Mouse (Mus musculus) ovary, postnatal 36 days (tissue): ENCODE results near the gene Rnf216.

Experiments used
- DNase-seq: peaks from one replicate; pipeline ENCODE4 v3.0.0; 2022; ENCODE audit warnings: low spot score, mixed read lengths

Rnf216 gene

DNA sequence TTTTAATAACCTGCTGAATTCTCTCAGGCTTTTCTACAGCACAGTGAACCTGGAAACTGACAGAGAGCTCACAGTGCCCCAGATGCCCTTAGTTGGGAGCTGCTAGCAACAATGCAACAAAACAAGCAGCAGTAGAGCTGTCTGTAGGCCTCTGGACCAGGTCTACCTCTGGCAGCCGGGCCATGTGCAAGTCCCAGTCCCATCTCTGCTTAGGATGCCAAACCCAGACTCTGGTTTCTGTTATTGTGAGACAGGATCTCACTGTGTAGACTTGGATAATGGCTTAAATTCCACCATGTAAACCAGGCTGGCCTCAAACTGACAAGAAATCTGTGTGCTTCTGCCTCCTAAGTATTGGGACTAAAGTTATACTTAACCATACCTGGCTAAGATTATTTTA is 11.2 kb downstream of the Rnf216 start:
- DNase-seq = no peak

DNA sequence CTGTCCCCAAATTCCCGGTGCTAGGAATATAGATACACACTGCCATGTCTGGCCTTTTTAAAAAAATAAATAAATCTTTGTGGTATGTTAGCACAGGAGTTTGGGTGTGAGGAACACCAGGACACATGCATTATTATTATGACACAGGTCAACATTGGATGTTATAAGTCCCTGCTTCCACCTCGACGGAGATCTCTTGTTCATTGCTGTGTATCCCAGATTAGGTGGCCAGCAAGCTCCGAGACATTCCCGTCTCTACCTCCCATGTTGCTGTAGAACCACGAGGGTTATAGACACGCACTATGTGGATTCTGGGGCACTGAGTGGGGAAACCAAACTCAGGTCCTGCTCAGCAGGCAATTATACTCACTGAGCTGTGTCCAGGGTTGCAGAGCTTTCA is 17.5 kb downstream of the Rnf216 start:
- no peak for DNase-seq

DNA sequence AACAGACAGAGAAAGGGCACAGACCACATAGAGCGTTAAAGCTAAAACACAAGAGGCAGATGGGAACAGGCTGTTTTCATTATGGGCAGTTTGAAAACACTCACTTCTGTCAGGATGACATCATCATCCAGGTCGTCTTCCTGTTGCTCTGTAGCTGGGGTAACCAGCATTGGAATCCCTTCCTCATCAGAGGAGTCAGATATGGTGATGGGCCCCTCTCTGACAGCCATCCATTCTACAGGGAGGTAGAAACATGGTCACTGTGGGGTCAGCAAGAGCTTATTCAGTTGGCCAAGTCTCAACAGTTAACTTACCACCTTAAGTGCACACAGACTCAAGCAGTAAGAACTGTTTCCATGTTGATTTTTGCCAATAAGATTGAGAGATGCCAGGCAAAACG is 19.9 kb downstream of the Rnf216 start:
- DNase-seq = no peak

DNA sequence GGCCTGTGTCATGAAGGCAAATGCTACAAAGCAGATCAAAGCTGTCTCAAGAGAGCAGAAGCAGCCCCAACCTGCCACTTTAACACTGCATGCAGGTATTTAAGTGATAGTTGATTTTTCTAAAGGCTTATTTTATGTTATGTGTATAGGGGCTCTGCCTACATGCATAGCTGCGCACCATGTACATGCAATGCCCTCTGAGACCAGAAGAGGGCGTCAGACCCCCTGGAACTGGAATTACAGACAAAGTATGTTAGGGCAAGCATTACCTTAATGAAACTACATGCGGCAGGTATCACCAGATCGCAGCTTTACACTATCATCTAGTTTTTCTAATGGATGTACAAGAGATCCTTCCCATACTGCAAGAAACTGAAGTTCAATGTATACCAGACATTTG is 27.9 kb downstream of the Rnf216 start:
- DNase-seq = peak; percentile 25

DNA sequence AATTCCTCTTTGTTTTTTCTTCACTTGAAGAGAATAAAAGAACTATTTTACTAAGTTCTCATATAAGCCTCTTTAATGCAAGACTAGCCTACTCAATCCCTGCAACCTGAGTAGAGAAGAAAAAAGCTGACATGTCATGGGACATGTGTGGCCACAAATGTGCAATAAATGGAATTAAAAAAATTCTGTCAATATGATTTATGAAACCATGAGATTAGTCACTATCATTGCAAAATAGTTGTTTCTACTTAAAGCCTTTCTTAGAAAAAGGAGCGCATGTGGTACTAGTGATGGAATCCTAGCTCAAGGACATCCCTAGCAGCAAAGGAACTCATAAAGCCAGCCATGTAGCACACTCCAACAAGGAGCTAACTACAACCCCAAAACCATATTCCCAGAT is 33.0 kb downstream of the Rnf216 start:
- no peak for DNase-seq

DNA sequence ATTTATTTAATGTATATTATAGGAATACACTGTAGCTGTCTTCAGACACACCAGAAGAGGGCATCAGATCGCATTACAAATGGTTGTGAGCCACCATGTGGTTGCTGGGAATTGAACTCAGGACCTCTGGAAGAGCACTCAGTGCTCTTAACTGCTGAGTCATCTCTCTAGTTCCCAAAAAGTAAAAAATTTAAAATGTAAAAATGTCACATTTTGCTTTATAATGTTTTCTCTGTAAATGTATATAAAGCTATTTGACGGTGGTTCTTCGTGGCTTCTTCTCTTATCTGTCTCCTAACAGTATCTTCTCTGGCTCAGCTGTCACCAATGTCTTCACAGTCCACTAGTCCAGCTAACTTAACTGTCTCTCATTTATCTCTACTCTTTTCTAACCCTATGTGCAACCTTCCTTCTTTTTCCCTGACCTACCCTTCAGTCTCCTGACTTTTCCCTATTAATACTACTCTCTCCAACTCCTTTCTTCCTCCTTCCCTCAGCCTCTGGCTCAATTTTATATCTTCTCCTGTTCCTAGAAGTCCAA is 36.1 kb downstream of the Rnf216 start:
- DNase-seq = no peak

DNA sequence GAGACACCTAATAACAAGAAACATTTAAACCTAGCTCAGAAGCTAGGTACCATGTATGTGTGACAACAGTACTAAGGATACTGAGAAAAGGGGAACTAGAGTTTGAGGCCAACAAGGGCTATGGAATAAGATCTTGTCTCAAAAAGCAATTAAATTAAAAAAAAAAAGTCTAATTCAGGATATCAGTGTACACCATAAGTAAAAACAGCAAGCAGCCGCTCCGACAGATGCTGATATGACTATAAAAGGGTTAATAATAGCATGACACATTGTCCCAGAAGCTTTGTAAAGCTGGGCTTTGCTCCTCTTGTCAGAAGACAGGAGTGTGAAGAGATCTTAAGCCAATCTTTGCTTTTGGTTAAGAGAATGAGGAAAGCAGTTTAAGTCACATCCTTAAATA is 36.8 kb downstream of the Rnf216 start:
- DNase-seq = no peak

DNA sequence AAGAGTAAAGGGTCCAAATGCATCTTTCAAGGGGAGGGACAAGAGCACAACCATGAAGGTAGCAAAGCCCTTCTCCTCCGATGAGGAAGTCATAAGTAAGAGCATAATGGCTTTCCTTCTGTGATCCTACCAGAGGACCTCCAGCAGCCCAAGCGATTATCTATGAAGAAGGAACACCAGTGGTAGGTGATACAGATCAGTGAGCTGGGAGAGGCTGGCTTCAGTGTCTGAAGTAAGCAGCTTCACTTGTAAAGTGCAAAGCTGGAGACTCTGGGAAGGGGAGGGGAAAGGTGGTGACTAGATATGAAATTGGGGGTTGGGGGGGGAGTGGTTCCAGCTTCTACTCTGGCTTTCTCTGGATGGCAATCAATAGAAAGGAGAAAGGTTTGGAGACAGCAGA is 43.7 kb downstream of the Rnf216 start:
- no peak for DNase-seq

DNA sequence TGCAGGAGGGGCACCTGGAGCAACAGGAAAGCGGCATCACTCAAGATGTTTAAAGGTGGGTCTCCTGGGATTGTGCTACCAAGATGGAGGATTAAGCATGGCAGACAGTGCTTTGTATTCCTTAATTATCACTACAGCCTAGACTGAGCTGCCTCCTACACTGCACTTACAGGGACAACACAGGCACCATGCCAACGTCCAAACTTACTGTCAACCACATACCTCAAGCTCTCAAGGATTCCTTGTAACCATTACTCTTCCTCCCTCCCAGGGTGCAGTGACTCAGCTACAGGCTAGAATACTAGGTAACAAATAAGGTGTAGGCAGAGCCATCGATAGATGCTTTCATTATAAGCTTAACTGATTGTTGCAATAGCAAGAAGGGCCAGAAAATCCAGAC is 44.4 kb downstream of the Rnf216 start:
- no peak for DNase-seq

DNA sequence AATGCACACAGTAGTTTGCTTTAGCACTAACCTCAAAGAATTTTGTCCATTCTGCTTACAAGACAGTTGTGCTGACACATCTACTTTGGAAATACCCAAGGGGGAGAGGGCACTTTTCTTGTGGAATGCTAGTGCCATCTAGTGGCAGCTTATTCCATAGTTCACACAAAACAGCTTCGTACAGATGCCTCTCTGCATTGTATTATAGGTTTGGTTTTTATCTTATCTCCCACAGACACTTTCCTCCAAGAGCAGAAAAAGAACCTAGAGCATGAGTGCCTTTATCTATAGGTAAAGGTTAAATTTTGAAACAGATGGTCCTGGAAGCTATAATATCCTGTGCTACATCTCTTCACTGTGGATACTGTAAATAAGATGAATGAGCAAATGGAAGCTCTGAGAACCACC is 46.2 kb downstream of the Rnf216 start:
- no peak for DNase-seq

DNA sequence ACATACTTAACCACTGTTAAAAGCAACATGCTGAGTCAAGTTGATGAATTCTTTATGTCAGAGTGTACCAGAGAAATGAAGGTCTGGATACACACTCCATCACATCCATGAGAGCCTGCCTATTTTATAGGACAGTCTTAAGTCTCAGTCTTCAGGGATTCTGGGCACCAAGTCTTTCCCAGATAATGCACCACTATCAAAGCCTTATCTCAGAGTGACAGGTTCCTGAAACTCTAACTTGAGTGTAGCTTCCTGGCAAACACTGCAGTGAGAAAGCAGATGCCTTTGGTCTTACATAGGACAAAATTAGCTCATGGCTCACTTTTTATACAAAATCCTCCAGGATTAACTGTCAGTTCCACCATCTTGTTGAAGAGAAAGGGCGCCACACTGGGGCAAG is 46.7 kb downstream of the Rnf216 start:
- DNase-seq = no peak

DNA sequence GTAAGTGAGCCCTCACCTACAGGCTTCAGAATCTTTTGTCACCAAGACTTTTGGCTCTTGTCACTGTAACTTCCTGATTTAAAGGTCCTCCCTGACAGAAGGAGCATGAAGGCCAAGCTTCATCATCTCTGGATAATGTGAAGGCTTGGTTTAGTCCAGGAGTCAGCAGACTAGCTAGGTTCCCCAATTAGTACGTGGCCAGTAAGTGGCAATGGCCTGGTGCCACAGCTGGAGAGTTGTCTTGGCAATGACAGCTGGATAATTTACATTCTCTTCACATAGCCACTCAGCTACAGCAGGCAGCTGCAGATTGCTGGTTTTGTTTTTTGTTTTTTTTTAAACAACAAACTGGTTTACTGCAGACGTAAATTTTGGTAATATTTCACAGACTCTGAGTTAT is 47.6 kb downstream of the Rnf216 start:
- no peak for DNase-seq

DNA sequence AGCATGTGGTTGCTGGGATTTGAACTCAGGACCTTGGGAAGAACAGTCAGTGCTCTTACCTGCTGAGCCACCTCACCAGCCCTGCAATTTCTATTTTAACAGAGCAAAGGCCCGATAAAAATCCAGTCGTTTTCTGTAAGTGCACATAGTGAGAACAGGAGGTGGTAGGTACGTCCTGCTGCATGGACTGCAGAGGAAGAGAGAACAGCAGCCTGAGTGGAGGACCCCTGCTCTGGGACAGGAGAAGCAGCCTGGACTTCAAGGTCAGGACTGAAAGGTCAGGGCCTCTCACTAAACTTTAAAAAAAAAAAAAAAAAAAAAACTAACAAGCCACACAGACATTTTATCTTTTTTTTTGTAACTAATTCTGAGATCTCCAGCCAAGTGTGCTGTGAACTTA is 50.5 kb downstream of the Rnf216 start:
- DNase-seq = no peak

DNA sequence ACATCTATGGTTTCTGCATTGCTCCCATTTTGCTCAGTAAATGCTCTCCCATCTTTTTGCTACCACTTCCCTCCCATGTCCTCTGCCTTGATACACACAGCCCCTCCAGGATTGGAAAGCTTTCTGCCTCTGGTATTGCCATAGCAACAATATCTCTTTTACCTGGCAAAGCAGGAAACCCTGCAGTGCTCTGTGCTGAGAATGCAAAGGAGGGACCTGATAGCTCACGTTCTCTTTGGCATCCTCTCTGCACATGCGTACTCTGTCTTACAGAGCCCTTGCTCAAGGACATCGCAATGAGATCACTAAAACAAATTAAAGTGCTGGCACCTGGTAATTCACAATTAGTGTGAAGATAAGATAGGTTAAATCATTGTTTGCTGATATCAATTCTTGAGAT is 51.3 kb downstream of the Rnf216 start:
- no peak for DNase-seq

DNA sequence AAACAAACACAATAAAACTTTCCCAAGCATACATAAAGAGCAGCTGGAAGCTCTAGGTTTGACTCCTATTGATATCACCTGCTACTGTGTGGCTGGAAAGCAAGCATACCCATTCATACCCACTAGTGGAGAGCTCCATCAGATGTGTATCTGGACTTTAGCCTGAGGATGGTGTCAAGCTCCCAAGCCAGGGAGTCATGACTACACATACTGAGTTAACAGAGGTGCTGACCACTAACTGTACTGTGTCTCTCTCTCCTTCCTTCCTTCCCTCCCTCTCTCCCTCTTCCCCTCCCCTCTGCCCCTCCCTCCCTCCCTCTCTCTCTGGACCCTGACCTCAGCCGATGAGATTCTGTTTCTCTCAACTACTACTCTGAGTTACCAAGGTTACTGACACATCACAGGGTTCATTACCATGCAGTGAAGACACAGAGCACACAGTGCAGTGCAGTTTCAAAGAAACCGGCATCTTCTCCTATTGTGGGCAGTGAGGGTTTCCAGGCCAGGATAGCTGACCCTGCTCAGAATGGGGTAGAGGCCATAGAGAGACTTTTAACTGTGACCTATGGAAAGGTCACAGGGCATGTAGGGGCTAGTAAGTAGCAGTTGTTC is 51.9 kb downstream of the Rnf216 start:
- DNase-seq = no peak

DNA sequence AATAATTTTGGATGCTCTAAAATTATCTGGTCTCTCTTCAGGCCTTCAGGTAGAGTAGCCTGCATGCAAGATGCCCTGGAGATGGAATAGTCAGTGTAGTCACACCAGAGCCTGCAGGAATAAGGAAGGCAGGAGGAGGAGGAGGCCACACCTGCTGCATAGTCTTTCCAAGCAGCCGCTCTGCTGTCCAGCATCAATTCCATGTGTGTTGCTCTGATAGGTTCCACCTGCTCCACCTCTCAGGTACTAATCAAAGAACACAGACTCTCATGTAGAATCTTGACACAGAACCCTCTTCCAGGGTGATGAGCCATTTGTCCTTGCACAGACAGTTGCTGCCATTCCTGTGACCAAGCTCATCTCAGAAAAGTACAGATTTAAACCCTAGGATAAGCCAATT is 52.8 kb downstream of the Rnf216 start:
- DNase-seq = no peak

DNA sequence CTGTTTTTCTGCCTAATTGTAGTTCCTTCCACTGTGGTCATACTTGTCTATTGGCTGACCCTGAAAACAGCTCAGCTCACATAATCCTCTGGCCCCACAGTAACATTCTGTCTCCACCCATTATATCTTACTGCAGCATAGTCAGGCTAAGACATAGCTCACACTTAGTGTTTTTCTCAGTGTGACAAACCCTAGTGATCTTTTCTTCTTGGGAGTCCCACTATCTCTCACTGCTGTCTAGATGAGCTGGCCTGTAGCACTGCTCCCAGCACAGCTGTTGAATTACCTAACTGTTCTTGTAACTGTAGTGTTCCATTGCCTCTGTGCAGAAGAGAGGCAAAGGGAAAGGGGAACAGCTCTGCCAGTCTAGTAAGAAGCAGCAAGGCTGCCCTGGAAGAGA is 53.6 kb downstream of the Rnf216 start:
- no peak for DNase-seq

DNA sequence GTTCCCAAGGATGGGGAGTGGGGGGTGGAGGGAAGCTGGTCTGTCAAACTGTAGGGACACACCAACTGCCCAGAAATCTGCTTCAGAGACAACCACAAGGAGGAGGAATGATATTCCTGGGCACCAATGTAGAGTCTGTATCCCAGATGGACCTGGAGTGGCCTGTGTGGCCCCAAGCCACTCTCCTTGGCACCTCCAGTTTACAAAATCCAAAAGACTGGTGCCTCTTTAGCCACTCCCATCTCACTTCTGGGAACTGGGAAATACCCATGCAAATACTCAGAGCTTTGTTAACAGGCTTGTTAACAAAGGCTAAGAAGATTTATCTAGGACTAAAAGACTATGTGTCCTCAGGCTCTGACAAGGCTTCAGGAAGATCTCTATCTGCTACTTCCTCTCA is 54.1 kb downstream of the Rnf216 start:
- no peak for DNase-seq

DNA sequence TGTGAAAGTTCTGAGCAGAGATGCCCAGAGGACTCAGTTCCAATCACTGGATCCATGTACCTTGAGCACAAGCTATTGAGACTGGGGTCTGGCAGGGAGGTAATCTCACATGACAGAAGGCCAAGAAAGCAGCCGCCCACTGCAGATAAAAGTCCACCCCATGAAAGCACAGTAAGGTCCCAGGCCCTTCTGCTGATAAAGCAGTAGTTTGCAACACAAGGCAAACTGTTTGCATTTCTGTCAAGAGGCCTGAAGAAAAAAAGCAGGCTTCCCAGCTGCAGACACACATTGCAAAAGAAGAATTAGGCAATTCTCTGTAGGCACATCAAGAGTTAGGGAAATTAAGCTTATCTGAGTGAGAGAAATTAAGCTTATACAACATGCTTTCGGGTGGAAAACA is 54.6 kb downstream of the Rnf216 start:
- DNase-seq = no peak

DNA sequence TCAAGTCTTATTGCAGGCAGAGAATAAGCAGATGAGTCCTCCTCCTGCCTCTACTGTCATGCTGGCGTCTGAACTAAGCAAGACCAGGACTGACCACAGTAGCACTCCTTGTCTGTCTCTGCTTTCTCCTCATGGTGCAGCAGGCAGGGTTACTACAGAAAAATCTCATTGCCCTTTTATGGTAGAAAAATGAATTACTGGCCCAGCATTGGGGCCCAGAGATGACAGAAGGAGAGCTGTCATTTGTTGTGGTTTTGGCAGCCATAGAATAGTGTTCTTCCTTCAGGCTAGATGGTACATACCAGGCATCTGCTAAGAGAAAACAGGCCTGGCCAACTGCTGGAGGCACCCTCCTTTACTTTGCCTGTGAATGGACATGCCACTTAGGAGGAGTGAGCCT is 55.0 kb downstream of the Rnf216 start:
- DNase-seq = no peak

DNA sequence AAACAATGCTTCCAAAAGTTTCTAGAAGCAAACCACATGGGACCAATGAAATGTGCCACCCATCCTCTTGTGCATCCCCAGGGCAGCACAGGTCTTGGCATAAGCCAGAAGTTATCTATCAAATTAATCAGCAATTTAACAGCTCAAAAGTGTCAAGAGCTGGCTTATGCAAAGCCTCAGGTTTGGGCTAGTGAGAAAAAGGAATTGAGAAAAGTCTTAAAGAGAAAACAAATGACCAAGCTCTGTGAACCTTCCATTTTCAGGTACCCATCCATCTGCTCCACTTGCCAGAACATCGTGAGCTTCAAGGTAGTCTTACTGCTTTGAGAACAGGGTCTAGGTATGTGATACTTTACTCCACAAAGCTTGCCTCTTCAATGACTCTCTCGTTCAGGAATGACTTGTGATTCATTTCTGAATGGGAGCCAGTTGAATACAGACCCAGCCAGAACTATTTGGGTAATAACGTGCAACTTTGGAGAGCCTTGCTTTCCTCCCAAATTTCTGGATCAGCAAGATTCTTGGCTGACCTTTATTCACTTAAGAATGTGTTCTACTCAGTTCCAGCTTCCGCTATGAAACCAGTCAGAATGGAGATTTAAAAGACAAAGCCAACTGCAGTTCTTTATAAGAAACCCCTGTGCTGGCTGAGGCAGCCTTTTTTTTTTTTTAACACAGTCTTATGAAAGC is 56.5 kb downstream of the Rnf216 start:
- no peak for DNase-seq

DNA sequence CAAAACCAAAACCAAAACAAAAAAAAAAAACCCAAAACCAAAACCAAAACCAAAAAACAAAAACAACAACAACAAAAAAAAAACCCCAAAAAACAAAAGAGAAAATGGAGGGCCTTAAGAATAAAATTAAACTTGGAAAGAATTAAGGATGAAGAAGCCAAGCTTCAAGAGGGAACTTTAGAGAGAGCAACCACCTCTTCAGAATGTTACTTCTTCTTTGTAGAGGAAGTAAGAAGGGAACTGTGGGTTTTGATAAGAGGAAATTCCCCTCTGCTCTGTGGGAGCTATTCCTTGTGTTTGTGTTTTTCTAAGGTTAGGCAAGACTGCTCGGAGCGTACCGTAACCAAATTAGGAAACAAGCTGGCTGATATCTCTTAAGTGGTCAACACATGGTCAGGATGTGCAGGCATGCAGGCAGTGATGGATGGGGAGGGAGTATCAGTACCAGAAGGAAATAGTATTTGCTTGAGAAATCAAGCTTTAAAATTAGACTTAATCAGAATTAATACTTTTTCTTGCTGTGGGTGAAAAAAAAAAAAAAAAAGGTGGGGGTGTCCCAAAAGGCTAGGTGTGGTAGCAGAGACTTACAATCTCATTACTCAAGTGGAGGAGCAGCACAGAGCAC is 57.2 kb downstream of the Rnf216 start:
- DNase-seq = no peak

DNA sequence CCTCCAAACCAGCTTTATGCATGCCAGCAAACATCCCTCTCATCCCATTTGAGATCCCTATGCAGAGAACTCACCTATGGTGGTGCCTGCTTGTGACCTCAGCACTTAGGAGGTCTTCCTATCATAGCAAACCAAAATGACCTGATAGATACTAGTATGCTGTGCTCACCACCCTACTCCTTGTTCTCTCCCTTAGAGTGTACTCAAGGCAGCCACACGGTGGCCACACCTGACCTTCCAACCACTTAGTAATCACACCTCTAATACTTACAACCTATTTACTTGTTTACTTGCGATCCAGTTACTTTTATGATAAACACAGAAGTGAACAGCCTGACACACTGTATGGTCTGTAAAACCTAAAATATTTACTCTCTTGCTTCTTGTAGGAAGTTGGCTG is 58.1 kb downstream of the Rnf216 start:
- no peak for DNase-seq
